ENCODE assay signal across 8 mouse cellular contexts in the genomic region with DNA sequence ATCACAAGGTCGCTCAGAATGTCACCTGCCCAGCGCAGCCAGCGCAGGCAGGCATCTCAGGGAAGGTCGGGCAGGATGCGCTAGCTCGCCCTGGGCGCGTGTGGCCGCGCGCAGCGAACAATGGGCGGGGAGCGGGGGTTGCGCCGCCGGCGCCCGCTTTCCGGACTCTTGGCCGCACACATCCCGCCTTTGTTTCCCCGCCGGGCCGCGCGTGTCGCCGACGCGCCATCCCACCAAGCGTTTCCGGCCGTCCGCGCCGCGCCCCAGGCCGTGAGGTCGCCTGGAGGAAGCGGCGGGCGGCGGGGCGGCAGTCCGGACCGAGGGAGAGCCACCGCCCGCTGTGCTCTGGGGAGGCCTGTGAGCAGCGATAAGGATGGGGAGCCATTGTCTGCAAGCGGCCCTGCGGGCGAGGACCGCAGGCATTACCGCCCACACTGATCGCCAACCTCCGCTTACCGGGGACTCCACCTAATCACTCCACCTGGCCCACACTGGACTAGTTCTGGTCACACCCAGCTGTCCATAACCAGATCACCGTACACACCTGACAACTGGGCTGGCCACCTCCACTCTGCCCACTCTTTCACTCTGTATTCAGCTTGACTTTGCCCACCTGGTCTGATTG.
DNase-seq lines count a peak whose midpoint lies in the region; ATAC-seq and TF ChIP-seq lines count a peak whose summit lies in the region.

No protein-coding gene starts in this region.

- H3K4me2 ChIP-seq in forebrain, embryonic 11.5 days (ENCODE audit: low read depth, low read length, severe bottlenecking), result peak overlapping the region; percentile 96
- peak overlapping the region; percentile 92 for H3K4me2 ChIP-seq in heart, embryonic 14.5 days (ENCODE audit: low read length)
- H3K4me2 ChIP-seq in kidney, postnatal 0 days (ENCODE audit: low read length), result peak overlapping the region; percentile 81

- H3K27ac ChIP-seq in forebrain, embryonic 11.5 days (ENCODE audit: low read depth, low read length), result no peak overlapping the region
- H3K27ac ChIP-seq in heart, embryonic 14.5 days (replicated peaks in 1 of 2; ENCODE audit: control insufficient read depth in 1 of 2, insufficient read depth in 1 of 2, low read depth in 2 of 2, low read length in 2 of 2), result peak overlapping the region; percentile 55 to 66
- peak overlapping the region; percentile 47 for H3K27ac ChIP-seq in kidney, postnatal 0 days

- no peaks in the 10 kb centered on the region for H3K9me3 ChIP-seq in forebrain, embryonic 11.5 days (ENCODE audit: control insufficient read depth, low read length)
- no peaks in the 10 kb centered on the region for H3K9me3 ChIP-seq in heart, embryonic 14.5 days (ENCODE audit: control insufficient read depth, low read length)
- no peaks in the 10 kb centered on the region for H3K9me3 ChIP-seq in kidney, postnatal 0 days (replicated peaks; ENCODE audit: low read length)

- WGBS in forebrain, embryonic 11.5 days, result under 1% methylated on average over 54 of the region's 59 CpGs
- WGBS in heart, embryonic 14.5 days, result 0% methylated on average over 59 of the region's 59 CpGs
- under 1% methylated on average over 58 of the region's 59 CpGs for WGBS in kidney, postnatal 0 days

- H3K9ac ChIP-seq in forebrain, embryonic 11.5 days (ENCODE audit: low read length), result peak overlapping the region; percentile 93
- peak overlapping the region; percentile 71 for H3K9ac ChIP-seq in heart, embryonic 14.5 days (ENCODE audit: low read length)
- peak overlapping the region; percentile 63 for H3K9ac ChIP-seq in kidney, postnatal 0 days (ENCODE audit: low read depth, low read length)

- DNase-seq in spleen, postnatal 4 days (ENCODE audit: low spot score in 2 of 2), result peak; percentile 14 to 60
- DNase-seq in spleen, adult 12 weeks (ENCODE audit: low spot score), result no peak
- DNase-seq in forebrain, embryonic 11.5 days (ENCODE audit: low spot score), result peak; percentile 81
- DNase-seq in kidney, postnatal 0 days (ENCODE audit: low spot score), result peak; percentile 67
- DNase-seq in lung, postnatal 10 days, result peak; percentile 83
- peak; percentile 4 for DNase-seq in right cerebral cortex, adult 18-20 months
- no peak for DNase-seq in c-Kit-positive CD71-positive TER-119-positive erythroid progenitor cells, embryonic 14.5 days (ENCODE audit: low spot score)

- no peaks in the 10 kb centered on the region for H3K36me3 ChIP-seq in forebrain, embryonic 11.5 days (ENCODE audit: control insufficient read depth, insufficient read depth, low read length)
- no peaks in the 10 kb centered on the region for H3K36me3 ChIP-seq in heart, embryonic 14.5 days (ENCODE audit: control insufficient read depth, insufficient read depth, low read length)
- H3K36me3 ChIP-seq in kidney, postnatal 0 days (ENCODE audit: insufficient read depth, low read length), result no peaks in the 10 kb centered on the region

- H3K4me1 ChIP-seq in forebrain, embryonic 11.5 days (replicated peaks; ENCODE audit: control insufficient read depth, insufficient read depth, low read length), result no peaks in the 10 kb centered on the region; the same call in 1 of the 2 replicates
- peaks cover 2 to 22% of the 10 kb centered on the region in 2 experiments for H3K4me1 ChIP-seq in heart, embryonic 14.5 days (ENCODE audit: control insufficient read depth in 2 of 2, insufficient read depth in 2 of 2, low read length in 2 of 2)
- H3K4me1 ChIP-seq in kidney, postnatal 0 days (replicated peaks; ENCODE audit: insufficient read depth, low read length), result no peaks in the 10 kb centered on the region

- TF ChIP-seq CTCF in kidney, postnatal 0 days (IDR thresholded peaks at IDR 0.05; ENCODE audit: low read depth), result no peak

- H3K27me3 ChIP-seq in forebrain, embryonic 11.5 days (ENCODE audit: control insufficient read depth, insufficient read depth, low read length), result no peaks in the 10 kb centered on the region; the same call in 1 of the 2 replicates
- no peaks in the 10 kb centered on the region for H3K27me3 ChIP-seq in heart, embryonic 14.5 days (ENCODE audit: control insufficient read depth, insufficient read depth, low read length)
- no peaks in the 10 kb centered on the region for H3K27me3 ChIP-seq in kidney, postnatal 0 days (ENCODE audit: insufficient read depth, low read length)

- H3K4me3 ChIP-seq in forebrain, embryonic 11.5 days (ENCODE audit: low read depth, low read length), result peak overlapping the region; percentile 54
- H3K4me3 ChIP-seq in heart, embryonic 14.5 days (ENCODE audit: control insufficient read depth in 1 of 2, insufficient read depth in 1 of 2, low read depth in 1 of 2, low read length in 2 of 2), result peak overlapping the region; percentile 49 to 59
- peak overlapping the region; percentile 46 for H3K4me3 ChIP-seq in kidney, postnatal 0 days (replicated peaks; ENCODE audit: low read depth, low read length)

- peak; percentile 91 for ATAC-seq in forebrain, embryonic 11.5 days (replicated peaks; ENCODE audit: low FRiP score)
- ATAC-seq in heart, embryonic 14.5 days (ENCODE audit: insufficient number of reproducible peaks, insufficient read depth, low FRiP score, low read depth), result peak; percentile 84
- ATAC-seq in kidney, postnatal 0 days (replicated peaks; ENCODE audit: low FRiP score, low read depth), result peak; percentile 81

Comparison
In these comparisons a context has a peak if more than half of its experiments do, and no peak if none do; other contexts are left out.
1. DNase-seq: peak in spleen, postnatal 4 days (2 of 2), forebrain, embryonic 11.5 days (single experiment), kidney, postnatal 0 days (single experiment), lung, postnatal 10 days (single experiment) and right cerebral cortex, adult 18-20 months (single experiment); none in spleen, adult 12 weeks (single experiment) and c-Kit-positive CD71-positive TER-119-positive erythroid progenitor cells, embryonic 14.5 days (single experiment).
2. Peak in every context shown above with its lines, with median percentiles within 50 percentile points of each other: ATAC-seq, H3K4me2 ChIP-seq, H3K4me3 ChIP-seq and H3K9ac ChIP-seq.